18 mouse cellular contexts compared by ENCODE assay signal in the genomic region with DNA sequence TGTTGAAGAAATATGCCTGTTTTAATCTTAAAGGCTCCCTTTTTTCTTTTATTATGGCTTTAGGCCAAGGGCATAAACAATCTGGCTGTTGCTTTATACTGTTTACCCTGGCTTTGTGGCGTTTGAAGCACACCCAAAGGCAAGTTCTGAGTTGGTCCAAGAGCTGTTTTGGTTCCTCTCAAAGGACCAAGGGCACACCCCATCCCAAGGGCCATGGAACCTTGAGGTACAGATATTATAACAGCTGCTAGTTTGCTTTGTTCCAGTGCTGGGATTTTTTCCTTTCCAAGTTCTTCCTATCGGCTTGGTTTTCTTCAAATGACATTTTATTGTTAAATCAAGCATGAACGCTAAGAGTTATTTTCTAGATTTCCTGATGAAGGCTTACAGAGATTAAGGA. TPM values are rescaled to one million over a fixed set of nuclear protein-coding genes. Genes with fewer than 3 reads are reported as not detected.
DNase-seq lines count a peak whose midpoint lies in the region.
"Had no signal": no experiment of that assay in that cellular context is flagged by ENCODE, and none has a peak within 500 bp of the region (broad histone marks: within the 10 kb centered on the region; RNA-seq: fewer than 3 reads in every experiment).

No protein-coding gene starts in this region.

- intact Hi-C loops in heart, postnatal 25 days (cut with DNase I) = no loop called here
- intact Hi-C loops in heart, postnatal 36 days (cut with DNase I) = no loop called here

- H3K4me1 ChIP-seq in heart, embryonic 10.5 days = no peaks in the 10 kb centered on the region
- H3K4me1 ChIP-seq: embryonic facial prominence, embryonic 12.5 days; forebrain, embryonic 15.5 days; heart, embryonic 13.5 days; hindbrain, embryonic 12.5 days had no signal

- no peaks in the 10 kb centered on the region for H3K9me3 ChIP-seq in heart, embryonic 10.5 days
- H3K9me3 ChIP-seq: embryonic facial prominence, embryonic 12.5 days; forebrain, embryonic 15.5 days; G1E; heart, embryonic 13.5 days; hindbrain, embryonic 12.5 days had no signal

- H3K27ac ChIP-seq in heart, embryonic 10.5 days = no peak overlapping the region
- H3K27ac ChIP-seq: embryonic facial prominence, embryonic 12.5 days; forebrain, embryonic 15.5 days; heart, embryonic 13.5 days; hindbrain, embryonic 12.5 days had no signal

- H3K27me3 ChIP-seq in heart, embryonic 10.5 days (ENCODE audit: insufficient read depth, poor library complexity, severe bottlenecking) = no peaks in the 10 kb centered on the region
- H3K27me3 ChIP-seq: embryonic facial prominence, embryonic 12.5 days; forebrain, embryonic 15.5 days; heart, embryonic 13.5 days; hindbrain, embryonic 12.5 days had no signal

- no peaks in the 10 kb centered on the region for H3K36me3 ChIP-seq in heart, embryonic 10.5 days
- H3K36me3 ChIP-seq: embryonic facial prominence, embryonic 12.5 days; forebrain, embryonic 15.5 days; G1E; heart, embryonic 13.5 days; hindbrain, embryonic 12.5 days had no signal

- 88% methylated on average over 3 of the region's 3 CpGs for WGBS in heart, embryonic 10.5 days

- H3K4me3 ChIP-seq in heart, embryonic 10.5 days = no peak overlapping the region
- H3K4me3 ChIP-seq: embryonic facial prominence, embryonic 12.5 days; forebrain, embryonic 15.5 days; heart, embryonic 13.5 days; hindbrain, embryonic 12.5 days had no signal

- peak; percentile 92 for DNase-seq in heart, adult 11 months
- DNase-seq in heart, embryonic 10.5 days (ENCODE audit: low spot score) = no peak
- DNase-seq in heart, adult 9 months (ENCODE audit: low spot score in 2 of 2) = peak; percentile 37 to 48
- DNase-seq in heart, postnatal 25 days (ENCODE audit: low spot score) = no peak
- DNase-seq in ovary, adult 18-20 months (ENCODE audit: low spot score) = peak; percentile 23
- no peak for DNase-seq in ovary, postnatal 36 days (ENCODE audit: low spot score)
- peak; percentile 21 for DNase-seq in heart, postnatal 36 days
- DNase-seq in urinary bladder, postnatal 10 days (ENCODE audit: low spot score) = no peak
- DNase-seq: adrenal gland, adult 8-10 months; cerebellum, adult 11-12 months; cerebellum, adult 9-10 months; cerebellum, postnatal 25 days had no signal

RNA-seq across cellular contexts. Expression of a gene that starts 35.9 kb away (rescaled TPM):
- 0.33 and 0.64 TPM in 2 replicates for polyA plus RNA-seq in heart, embryonic 10.5 days (2016; fragmentation: Nextera tagmentation; extraction: Ambion mirVana)
- total RNA-seq in heart, postnatal 25 days (2021) = 1 to 10 TPM; 6.3 to 6.5 TPM
- total RNA-seq in heart, postnatal 36 days (2021) = 10 to 100 TPM; 10.4 to 13.0 TPM
- polyA plus RNA-seq: G1E; inflammation-experienced regulatory T-cells, adult 6 months had no signal

RNA-seq across cellular contexts. Expression of a gene that starts 46.9 kb away (rescaled TPM):
- polyA plus RNA-seq in heart, embryonic 10.5 days (2016; fragmentation: Nextera tagmentation; extraction: Ambion mirVana) = 12.0 and 12.5 TPM in 2 replicates
- total RNA-seq in heart, postnatal 25 days (2021) = 1 to 10 TPM; 6.5 to 8.6 TPM
- total RNA-seq in heart, postnatal 36 days (2021) = 1 to 10 TPM; 4.9 to 7.2 TPM

RNA-seq across cellular contexts. Expression of a gene that starts 47.3 kb away (rescaled TPM):
- 0.04 TPM in 1 of 2 replicates, not detected in the other for polyA plus RNA-seq in heart, embryonic 10.5 days (2016; fragmentation: Nextera tagmentation; extraction: Ambion mirVana)
- total RNA-seq in heart, postnatal 25 days (2021) = under 1 TPM; 0.70 to 0.73 TPM
- total RNA-seq in heart, postnatal 36 days (2021) = under 1 TPM; 0.79 to 0.86 TPM
- polyA plus RNA-seq: G1E; hindbrain, embryonic 12.5 days; inflammation-experienced regulatory T-cells, adult 6 months had no signal

Comparison
In these comparisons a context has a peak if more than half of its experiments do, and no peak if none do; other contexts are left out.
1. DNase-seq: peak in heart, adult 11 months (single experiment), heart, adult 9 months (2 of 2), ovary, adult 18-20 months (single experiment) and heart, postnatal 36 days (2 of 2); none in heart, embryonic 10.5 days (single experiment), heart, postnatal 25 days (single experiment), ovary, postnatal 36 days (single experiment) and urinary bladder, postnatal 10 days (single experiment).